Mouse (Mus musculus) heart, embryonic 16.5 days (tissue): ENCODE measurements around the gene 3110082I17Rik. TPM values are rescaled to one million over a fixed set of nuclear protein-coding genes. Genes with fewer than 3 reads are reported as not detected.
A peak's percentile ranks its signal among the peaks of the same experiment; 100 is the strongest.

ENCODE experiments used
- microRNA counts: library from miRNA; unstranded; fragments of <30 nt; microRNA quantifications from one replicate; lab custom pipeline; 2016
- microRNA-seq: library from miRNA; unstranded; fragments of <30 nt; microRNA quantifications from one replicate; pipeline ENCODE4, GENCODE M21; 2017
- polyA plus RNA-seq: library from polyadenylated mRNA; unstranded; fragments of >200 nt; fragmentation: Nextera tagmentation; extraction: Ambion mirVana; gene quantifications from 2 replicates; pipeline ENCODE4 v1.2.1, GENCODE M21; 2015

3110082I17Rik gene
- polyA plus RNA-seq, 1 experiment from 2014 or later, result 17.2 TPM

MicroRNA genes within 50 kb of the gene (microRNA counts, 519-probe panel; counts per million panel counts)
- microRNA mmu-miR-339-3p (lab: Ali Mortazavi, UCI) (293 counts per million, percentile 1 among the panel's probes with 10 or more counts), microRNA mmu-miR-339-5p (lab: Ali Mortazavi, UCI) (not detected)

Small RNA genes within 50 kb of the gene (microRNA-seq; reads per million reads assigned to microRNA genes)
- gene Mir339, result 485 reads per million, percentile 72 among the genes with 10 or more reads in this experiment

Other genes with a start within 250 kb of the 3110082I17Rik start
- gene Get4, start 208.2 kb downstream of the 3110082I17Rik start, polyA plus RNA-seq, result 141 and 145 TPM in 2 replicates
- gene Adap1, start 134.9 kb downstream of the 3110082I17Rik start, polyA plus RNA-seq, result 0.59 and 1.6 TPM in 2 replicates
- gene Cox19, start 109.1 kb downstream of the 3110082I17Rik start, polyA plus RNA-seq, result 75.7 and 75.8 TPM in 2 replicates
- gene Cyp2w1, start 107.9 kb downstream of the 3110082I17Rik start, polyA plus RNA-seq, result not detected in 2 replicates
- gene Gpr146, start 82.8 kb downstream of the 3110082I17Rik start, polyA plus RNA-seq, result 17.1 and 17.2 TPM in 2 replicates
- gene C130050O18Rik, start 55.2 kb downstream of the 3110082I17Rik start, polyA plus RNA-seq, result 0.43 and 0.66 TPM in 2 replicates
- gene Gper1, start 37.4 kb downstream of the 3110082I17Rik start, polyA plus RNA-seq, result 3.0 and 4.0 TPM in 2 replicates
- 8.1 and 10.0 TPM in 2 replicates for gene Zfand2a, start 24.0 kb upstream of the 3110082I17Rik start, polyA plus RNA-seq
- gene Uncx, start 83.0 kb upstream of the 3110082I17Rik start, polyA plus RNA-seq, result not detected in 2 replicates